ENCODE assay signal across 8 mouse cellular contexts in genomic region chr3:59080919-59081318, GRCm38 (mm10). TPM values are rescaled to one million over a fixed set of nuclear protein-coding genes. Genes with fewer than 3 reads are reported as not detected.
A peak's percentile ranks its signal among the peaks of the same experiment; 100 is the strongest.
DNase-seq lines count a peak whose midpoint lies in the region; ATAC-seq lines count a peak whose summit lies in the region.

No protein-coding gene starts in this region.

- DNase-seq in heart, postnatal 25 days (ENCODE audit: low spot score) = no peak
- DNase-seq in cerebellum, adult 9-11 months = peak; percentile 34
- no peak for DNase-seq in liver, embryonic 13.5 days
- DNase-seq in testis, postnatal 14 days (ENCODE audit: low spot score) = no peak
- no peak for DNase-seq in frontal cortex, postnatal 25 days (ENCODE audit: low spot score in 2 of 2)
- DNase-seq in urinary bladder, postnatal 36 days (ENCODE audit: low spot score in 2 of 2) = no peak

- intact Hi-C loops in heart, postnatal 25 days (cut with DNase I) = no loop called here

- no peak overlapping the region for H3K9ac ChIP-seq in heart, embryonic 15.5 days
- no peak overlapping the region for H3K9ac ChIP-seq in liver, embryonic 13.5 days
- H3K9ac ChIP-seq in stomach, embryonic 15.5 days = no peak overlapping the region

- no peaks in the 10 kb centered on the region for H3K27me3 ChIP-seq in heart, embryonic 15.5 days
- no peaks in the 10 kb centered on the region for H3K27me3 ChIP-seq in liver, embryonic 13.5 days
- H3K27me3 ChIP-seq in stomach, embryonic 15.5 days (replicated peaks) = no peaks in the 10 kb centered on the region

- H3K27ac ChIP-seq in heart, embryonic 15.5 days = no peak overlapping the region; the same call in 1 of the 2 replicates
- no peak overlapping the region for H3K27ac ChIP-seq in liver, embryonic 13.5 days
- H3K27ac ChIP-seq in stomach, embryonic 15.5 days = no peak overlapping the region

- H3K9me3 ChIP-seq in heart, embryonic 15.5 days (replicated peaks) = no peaks in the 10 kb centered on the region
- H3K9me3 ChIP-seq in liver, embryonic 13.5 days (replicated peaks) = no peaks in the 10 kb centered on the region
- H3K9me3 ChIP-seq in stomach, embryonic 15.5 days = no peaks in the 10 kb centered on the region

- WGBS in heart, embryonic 15.5 days = 12% methylated on average over 7 of the region's 7 CpGs
- 10% methylated on average over 7 of the region's 7 CpGs for WGBS in liver, embryonic 13.5 days (ENCODE audit: insufficient replicate concordance)
- WGBS in stomach, embryonic 15.5 days = 21% methylated on average over 7 of the region's 7 CpGs

- H3K36me3 ChIP-seq in heart, embryonic 15.5 days = no peaks in the 10 kb centered on the region
- no peaks in the 10 kb centered on the region for H3K36me3 ChIP-seq in liver, embryonic 13.5 days
- H3K36me3 ChIP-seq in stomach, embryonic 15.5 days = no peaks in the 10 kb centered on the region

- ATAC-seq in heart, embryonic 15.5 days (replicated peaks; ENCODE audit: insufficient number of reproducible peaks, insufficient read depth, low FRiP score, low read depth) = peak; percentile 66; the same call in 1 of the 2 replicates
- ATAC-seq in liver, embryonic 13.5 days (ENCODE audit: low read depth) = peak; percentile 58; the same call in 1 of the 2 replicates
- ATAC-seq in stomach, embryonic 15.5 days (ENCODE audit: insufficient read depth, low FRiP score, low read depth) = peak; percentile 58; the same call in 1 of the 2 replicates

- no peak overlapping the region for H3K4me2 ChIP-seq in heart, embryonic 15.5 days
- no peak overlapping the region for H3K4me2 ChIP-seq in liver, embryonic 13.5 days
- H3K4me2 ChIP-seq in stomach, embryonic 15.5 days = no peak overlapping the region

- peaks cover 11% of the 10 kb centered on the region for H3K4me1 ChIP-seq in heart, embryonic 15.5 days (replicated peaks)
- 0 out of 2 replicates have a peak, but pooled peaks cover 2% of the 10 kb centered on the region for H3K4me1 ChIP-seq in liver, embryonic 13.5 days (replicated peaks)
- no peaks in the 10 kb centered on the region for H3K4me1 ChIP-seq in stomach, embryonic 15.5 days

- no peak overlapping the region for H3K4me3 ChIP-seq in heart, embryonic 15.5 days
- no peak overlapping the region for H3K4me3 ChIP-seq in liver, embryonic 13.5 days (replicated peaks)
- H3K4me3 ChIP-seq in stomach, embryonic 15.5 days (replicated peaks) = no peak overlapping the region

RNA-seq across cellular contexts. Expression of gene Gpr171, which starts 20.7 kb away (rescaled TPM):
- 1.3 and 1.9 TPM in 2 replicates for polyA plus RNA-seq in heart, embryonic 15.5 days (2015; fragmentation: Nextera tagmentation; extraction: Ambion mirVana)
- total RNA-seq in heart, postnatal 25 days (2021) = under 1 TPM in 1 of 2 experiments, not detected in 1; 0.11 TPM
- 1.3 and 1.5 TPM in 2 replicates for polyA plus RNA-seq in liver, embryonic 13.5 days (2015; fragmentation: Nextera tagmentation; extraction: Ambion mirVana)
- polyA plus RNA-seq in stomach, embryonic 15.5 days (2015; fragmentation: Nextera tagmentation; extraction: Ambion mirVana) = 1.3 and 1.4 TPM in 2 replicates
